Mouse (Mus musculus) small intestine, adult 2 months (tissue): Measurements from ENCODE around the gene Mug2.

ENCODE experiments used
- CTCF ChIP-seq: fragments of 200-500 bp; IDR thresholded peaks from 2 replicates; pipeline ENCODE4 v1.5.1; 2012; ENCODE audit warnings: low read depth, mild to moderate bottlenecking, control low read depth, inconsistent platforms, low read length, moderate library complexity, mixed read lengths; ENCODE audit not compliant: insufficient replicate concordance, insufficient read length; ENCODE audit errors: extremely low read depth
- POLR2A ChIP-seq: fragments of 200-500 bp; IDR thresholded peaks from 2 replicates; pipeline ENCODE4 v1.6.1; 2012; ENCODE audit warnings: low read depth, mild to moderate bottlenecking, control low read depth, inconsistent platforms, low read length, moderate library complexity

- TF ChIP-seq POLR2A (no peak), CTCF (no peak)
Observed at GRCm38 (mm10) chr6:122116963-122117362, 110.4 kb downstream of the Mug2 start.
